In the genomic region with DNA sequence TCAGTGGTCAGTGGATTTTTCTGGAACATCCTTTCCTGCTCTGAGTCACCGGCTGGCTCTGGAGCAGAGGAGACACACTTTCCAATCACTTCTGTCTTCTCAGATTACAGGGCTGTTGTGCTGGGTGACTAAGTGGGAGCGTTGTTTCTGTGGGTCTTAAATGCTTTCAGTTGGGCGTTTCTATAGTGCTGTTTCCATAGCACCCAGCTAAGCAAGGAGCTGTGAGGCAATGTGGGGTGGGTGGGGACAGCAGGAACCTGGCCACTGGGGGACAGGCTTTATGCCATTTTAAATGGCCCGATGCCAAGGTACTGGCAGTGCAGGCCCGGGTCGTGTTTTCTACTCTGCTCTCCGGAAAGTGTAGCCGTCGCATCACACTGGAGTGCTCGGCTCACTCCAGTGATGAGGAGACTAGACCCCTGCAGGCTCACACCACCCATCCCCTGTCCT, we compare ENCODE assay signal across 8 mouse cellular contexts. TPM values are rescaled to one million over a fixed set of nuclear protein-coding genes. Genes with fewer than 3 reads are reported as not detected.
A peak's percentile ranks its signal among the peaks of the same experiment; 100 is the strongest.
DNase-seq lines count a peak whose midpoint lies in the region; ATAC-seq lines count a peak whose summit lies in the region.

No protein-coding gene starts in this region.

- H3K4me3 ChIP-seq in hindbrain, embryonic 10.5 days, result no peak overlapping the region
- H3K4me3 ChIP-seq in limb, embryonic 13.5 days, result no peak overlapping the region
- no peak overlapping the region for H3K4me3 ChIP-seq in neural tube, embryonic 15.5 days (replicated peaks)

- WGBS in hindbrain, embryonic 10.5 days, result 38% methylated on average over 10 of the region's 10 CpGs
- WGBS in limb, embryonic 13.5 days, result 33% methylated on average over 10 of the region's 10 CpGs
- 22% methylated on average over 10 of the region's 10 CpGs for WGBS in neural tube, embryonic 15.5 days

- peak overlapping the region; percentile 74 for H3K27ac ChIP-seq in hindbrain, embryonic 10.5 days
- peak overlapping the region; percentile 45; the same call in 1 of the 2 replicates for H3K27ac ChIP-seq in limb, embryonic 13.5 days
- peak overlapping the region; percentile 56 for H3K27ac ChIP-seq in neural tube, embryonic 15.5 days (replicated peaks)

- H3K4me2 ChIP-seq in limb, embryonic 13.5 days (replicated peaks), result 0 out of 2 replicates have a peak overlapping the region, but pooled peaks have one; percentile 3
- no peak overlapping the region for H3K4me2 ChIP-seq in neural tube, embryonic 15.5 days

- H3K9me3 ChIP-seq in hindbrain, embryonic 10.5 days, result no peaks in the 10 kb centered on the region
- no peaks in the 10 kb centered on the region for H3K9me3 ChIP-seq in limb, embryonic 13.5 days
- no peaks in the 10 kb centered on the region for H3K9me3 ChIP-seq in neural tube, embryonic 15.5 days (replicated peaks)

- peak; percentile 48; the same call in 1 of the 2 replicates for ATAC-seq in limb, embryonic 13.5 days (ENCODE audit: low FRiP score, low read depth)
- ATAC-seq in neural tube, embryonic 15.5 days (ENCODE audit: low FRiP score), result peak; percentile 50; the same call in 1 of the 2 replicates

- peak; percentile 67 to 72 for DNase-seq in right cerebral cortex, adult 2 months (ENCODE audit: low spot score in 2 of 2)
- no peak for DNase-seq in right cerebral cortex, postnatal 4 days
- peak; percentile 89 for DNase-seq in fibroblast of lung, adult 2 months (ENCODE audit: low read depth)
- DNase-seq in hindbrain, embryonic 10.5 days (ENCODE audit: low spot score), result peak; percentile 25
- DNase-seq in cerebellum, postnatal 4 days (ENCODE audit: low spot score in 2 of 2), result no peak
- DNase-seq in spleen, adult 18-20 months, result no peak

- 0 out of 2 replicates have a peak, but pooled peaks cover 3% of the 10 kb centered on the region for H3K27me3 ChIP-seq in hindbrain, embryonic 10.5 days (ENCODE audit: insufficient read depth, poor library complexity, severe bottlenecking)
- no peaks in the 10 kb centered on the region for H3K27me3 ChIP-seq in limb, embryonic 13.5 days
- H3K27me3 ChIP-seq in neural tube, embryonic 15.5 days (replicated peaks), result no peaks in the 10 kb centered on the region

- H3K4me1 ChIP-seq in hindbrain, embryonic 10.5 days (replicated peaks), result peaks cover 39% of the 10 kb centered on the region
- H3K4me1 ChIP-seq in limb, embryonic 13.5 days, result peaks cover 37% of the 10 kb centered on the region
- H3K4me1 ChIP-seq in neural tube, embryonic 15.5 days, result peaks cover 30% of the 10 kb centered on the region

- peaks cover 7% of the 10 kb centered on the region; the same call in 1 of the 2 replicates for H3K36me3 ChIP-seq in hindbrain, embryonic 10.5 days
- H3K36me3 ChIP-seq in limb, embryonic 13.5 days, result peaks cover 21% of the 10 kb centered on the region
- 0 out of 2 replicates have a peak, but pooled peaks cover 3% of the 10 kb centered on the region for H3K36me3 ChIP-seq in neural tube, embryonic 15.5 days

- no peak overlapping the region; the same call in 1 of the 2 replicates for H3K9ac ChIP-seq in limb, embryonic 13.5 days
- no peak overlapping the region for H3K9ac ChIP-seq in neural tube, embryonic 15.5 days (replicated peaks)

RNA-seq across cellular contexts. Expression of gene Baiap2, which starts 46.6 kb away (rescaled TPM):
- polyA plus RNA-seq in hindbrain, embryonic 10.5 days (2016; fragmentation: Nextera tagmentation; extraction: Ambion mirVana), result 9.8 and 11.0 TPM in 2 replicates
- polyA plus RNA-seq in limb, embryonic 13.5 days (2015; fragmentation: Nextera tagmentation; extraction: Ambion mirVana), result 16.6 and 16.8 TPM in 2 replicates
- polyA plus RNA-seq in neural tube, embryonic 15.5 days (2015; fragmentation: Nextera tagmentation; extraction: Ambion mirVana), result 16.6 and 20.5 TPM in 2 replicates

RNA-seq across cellular contexts. Expression of gene Aatk, which starts 57.8 kb away (rescaled TPM):
- 1.6 and 3.2 TPM in 2 replicates for polyA plus RNA-seq in hindbrain, embryonic 10.5 days (2016; fragmentation: Nextera tagmentation; extraction: Ambion mirVana)
- polyA plus RNA-seq in limb, embryonic 13.5 days (2015; fragmentation: Nextera tagmentation; extraction: Ambion mirVana), result 5.2 and 6.1 TPM in 2 replicates
- polyA plus RNA-seq in neural tube, embryonic 15.5 days (2015; fragmentation: Nextera tagmentation; extraction: Ambion mirVana), result 38.2 and 46.2 TPM in 2 replicates

Comparison
In these comparisons a context has a peak if more than half of its experiments do, and no peak if none do; other contexts are left out.
1. DNase-seq: peak in right cerebral cortex, adult 2 months (2 of 2), fibroblast of lung, adult 2 months (single experiment) and hindbrain, embryonic 10.5 days (single experiment); none in right cerebral cortex, postnatal 4 days (single experiment), cerebellum, postnatal 4 days (0 of 2) and spleen, adult 18-20 months (0 of 2).
2. Peak in every context shown above with its lines, with median percentiles within 50 percentile points of each other: H3K27ac ChIP-seq.